Mouse (Mus musculus): ENCODE results near the gene Rassf4.
"Not testable (repeated sequence)": the region's sequence is repeated elsewhere in the genome, so short reads cannot be mapped to it uniquely, and the experiment has no call there.

Gene Rassf4

GRCm38 (mm10) chr6:116635251-116636180 lies 38.2 kb downstream of the Rassf4 start:
- DNase-seq = no peak

GRCm38 (mm10) chr6:116633741-116634695 lies 39.7 kb downstream of the Rassf4 start:
- no peak for DNase-seq

- DNase-seq = peak; percentile 80
Observed at GRCm38 (mm10) chr6:116632129-116632528, 41.6 kb downstream of the Rassf4 start.

GRCm38 (mm10) chr6:116629766-116630165 lies 44.0 kb downstream of the Rassf4 start:
- no peak for DNase-seq

GRCm38 (mm10) chr6:116628539-116629171 lies 45.1 kb downstream of the Rassf4 start, which contains the start of gene Zfp422:
Gene Zfp422, minus strand, starts transcription at chr6:116628999.
- peak; percentile 88 for DNase-seq

- DNase-seq = no peak
Observed at GRCm38 (mm10) chr6:116628095-116628494, 45.7 kb downstream of the Rassf4 start.

GRCm38 (mm10) chr6:116626417-116626816 lies 47.3 kb downstream of the Rassf4 start:
- not testable (repeated sequence) for DNase-seq

- no peak for DNase-seq
Observed at GRCm38 (mm10) chr6:116621318-116622023, 52.3 kb downstream of the Rassf4 start.

GRCm38 (mm10) chr6:116618073-116618472 lies 55.7 kb downstream of the Rassf4 start:
- DNase-seq = no peak

GRCm38 (mm10) chr6:116615719-116616118 lies 58.0 kb downstream of the Rassf4 start:
- DNase-seq = no peak

GRCm38 (mm10) chr6:116607230-116607629 lies 66.5 kb downstream of the Rassf4 start:
- DNase-seq = no peak

- DNase-seq = not testable (repeated sequence)
Observed at GRCm38 (mm10) chr6:116600969-116601368, 72.8 kb downstream of the Rassf4 start.

- DNase-seq = no peak
Observed at GRCm38 (mm10) chr6:116584095-116584494, 89.7 kb downstream of the Rassf4 start, which contains the start of gene Olfr215. Gene Olfr215, minus strand, starts transcription at chr6:116584195.
